Mouse (Mus musculus): ENCODE results near the gene Luc7l3.

The Luc7l3 gene

GRCm38 (mm10) chr11:94338347-94338746, 16.6 kb upstream of the Luc7l3 start:
- DNase-seq (ENCODE audit: low spot score in 2 of 2), result no peak

GRCm38 (mm10) chr11:94336551-94336950, 14.8 kb upstream of the Luc7l3 start:
- no peak for DNase-seq (ENCODE audit: low spot score in 2 of 2)

GRCm38 (mm10) chr11:94334386-94334968, 12.7 kb upstream of the Luc7l3 start:
- no peak for DNase-seq (ENCODE audit: low spot score in 2 of 2)

- no peak for DNase-seq (ENCODE audit: low spot score in 2 of 2)
Measured at GRCm38 (mm10) chr11:94332726-94333125, 10.9 kb upstream of the Luc7l3 start.

GRCm38 (mm10) chr11:94330211-94330610, 8.4 kb upstream of the Luc7l3 start:
- no peak for DNase-seq (ENCODE audit: low spot score in 2 of 2)

- peak in 1 of 2 experiments; percentile 36 for DNase-seq (ENCODE audit: low spot score in 2 of 2)
Measured at GRCm38 (mm10) chr11:94329270-94329891, 7.6 kb upstream of the Luc7l3 start.

GRCm38 (mm10) chr11:94328644-94329025, 6.8 kb upstream of the Luc7l3 start:
- DNase-seq (ENCODE audit: low spot score in 2 of 2), result no peak

- DNase-seq (ENCODE audit: low spot score in 2 of 2), result peak; percentile 76 to 84
Measured at GRCm38 (mm10) chr11:94327693-94328643, 6.2 kb upstream of the Luc7l3 start, which contains the start of gene Ankrd40. Gene Ankrd40 (plus strand): TSS chr11:94328001.

- no peak for DNase-seq (ENCODE audit: low spot score in 2 of 2)
Measured at GRCm38 (mm10) chr11:94326961-94327411, 5.2 kb upstream of the Luc7l3 start.

GRCm38 (mm10) chr11:94324618-94325017, 2.8 kb upstream of the Luc7l3 start:
- no peak for DNase-seq (ENCODE audit: low spot score in 2 of 2)

GRCm38 (mm10) chr11:94323271-94323925, 1.6 kb upstream of the Luc7l3 start:
- DNase-seq (ENCODE audit: low spot score in 2 of 2), result no peak

- DNase-seq (ENCODE audit: low spot score in 2 of 2), result no peak
Measured at GRCm38 (mm10) chr11:94322636-94323035, 848 bp upstream of the Luc7l3 start.

GRCm38 (mm10) chr11:94320969-94321930, 538 bp downstream of the Luc7l3 start:
- no peak for DNase-seq (ENCODE audit: low spot score in 2 of 2)

- DNase-seq (ENCODE audit: low spot score in 2 of 2), result no peak
Measured at GRCm38 (mm10) chr11:94318056-94318455, 3.7 kb downstream of the Luc7l3 start.

- no peak for DNase-seq (ENCODE audit: low spot score in 2 of 2)
Measured at GRCm38 (mm10) chr11:94317515-94317914, 4.3 kb downstream of the Luc7l3 start.

- no peak for DNase-seq (ENCODE audit: low spot score in 2 of 2)
Measured at GRCm38 (mm10) chr11:94317014-94317413, 4.8 kb downstream of the Luc7l3 start.

GRCm38 (mm10) chr11:94316528-94316927, 5.3 kb downstream of the Luc7l3 start:
- DNase-seq (ENCODE audit: low spot score in 2 of 2), result no peak

GRCm38 (mm10) chr11:94315308-94315707, 6.5 kb downstream of the Luc7l3 start:
- DNase-seq (ENCODE audit: low spot score in 2 of 2), result no peak

GRCm38 (mm10) chr11:94314098-94314652, 7.6 kb downstream of the Luc7l3 start:
- no peak for DNase-seq (ENCODE audit: low spot score in 2 of 2)

GRCm38 (mm10) chr11:94312733-94313132, 9.1 kb downstream of the Luc7l3 start:
- no peak for DNase-seq (ENCODE audit: low spot score in 2 of 2)
